Mouse (Mus musculus): ENCODE measurements at regions not wholly inside any gene's neighbourhood (a gene's known extent, or its start where the extent isn't known, plus 50 kb on each side); places are given as distances from the start of the nearest gene placed in this dataset.

DNA sequence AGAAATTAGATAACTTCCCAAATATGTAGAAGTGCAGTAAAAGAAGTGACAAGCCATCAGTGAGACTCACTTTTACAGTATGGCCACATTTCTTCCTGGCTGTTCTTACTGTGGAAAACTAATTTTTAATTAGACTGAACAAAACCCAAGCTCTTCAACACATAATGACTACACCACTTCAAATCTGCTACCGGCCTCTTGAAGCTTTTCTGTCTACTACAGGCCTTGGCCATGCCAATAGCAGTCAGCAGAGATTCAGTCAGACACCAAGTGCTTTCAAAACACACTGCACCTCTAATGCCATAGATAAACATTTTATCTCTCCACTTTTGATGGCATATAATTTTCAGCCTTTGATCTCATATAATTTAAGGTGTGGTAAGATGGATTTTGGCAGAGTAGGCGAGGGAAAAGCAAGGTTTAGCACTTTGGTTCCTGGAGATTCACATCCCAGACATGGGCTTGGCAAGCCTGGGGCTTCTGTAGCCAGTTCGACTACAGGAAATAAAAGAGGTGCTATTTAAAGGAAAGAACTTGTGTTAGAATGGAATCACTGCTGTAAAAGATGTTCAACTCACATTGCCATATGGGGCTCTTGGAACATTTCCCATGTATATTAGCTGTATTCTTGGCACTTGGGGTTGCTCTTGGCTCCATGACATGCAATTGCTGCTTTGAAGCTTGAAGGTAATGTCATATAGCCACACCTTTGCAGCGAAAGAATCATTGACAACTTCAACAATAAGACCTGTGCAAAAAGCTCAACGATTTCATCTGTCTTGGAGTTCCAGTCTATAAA lies 941.9 kb downstream of the Efnb2 start:
- no peak for DNase-seq

DNA sequence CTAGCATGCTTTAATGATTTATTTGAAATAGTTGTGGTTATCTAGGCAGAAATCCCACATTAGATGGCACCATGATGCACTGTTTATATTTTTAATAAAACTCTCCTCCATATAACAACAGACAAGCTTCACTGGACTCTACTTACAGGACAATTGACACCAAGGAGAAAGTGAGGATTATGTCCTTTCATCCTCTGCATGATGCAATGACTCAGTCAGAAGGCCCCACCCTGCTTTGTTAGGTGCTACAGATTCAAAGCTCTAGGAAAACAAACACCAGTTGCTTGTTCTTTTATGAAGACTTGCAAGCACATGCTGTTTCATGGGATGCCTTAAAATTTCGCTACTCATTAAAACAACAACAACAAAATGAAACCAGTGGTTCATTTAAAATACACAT lies 950.3 kb downstream of the Efnb2 start:
- no peak for DNase-seq

DNA sequence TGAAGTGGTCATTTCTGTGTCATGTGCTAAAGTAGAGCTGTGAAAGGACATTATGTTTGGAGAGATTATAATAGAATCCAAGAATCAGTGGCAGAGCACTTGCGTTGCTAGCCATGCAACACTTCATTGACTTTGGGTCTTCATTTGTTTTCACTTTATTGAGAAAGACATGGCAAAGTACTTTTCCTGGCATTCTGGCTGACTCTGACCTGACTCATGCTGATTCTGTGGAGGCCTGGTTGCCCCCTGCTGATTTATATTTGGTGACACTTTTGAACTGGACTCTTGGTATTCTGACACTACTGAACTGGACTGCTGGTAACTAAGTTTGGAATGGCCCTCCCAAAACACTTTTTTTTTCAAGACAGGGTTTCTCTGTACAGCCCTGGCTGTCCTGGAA lies 951.6 kb downstream of the Efnb2 start:
- no peak for DNase-seq

DNA sequence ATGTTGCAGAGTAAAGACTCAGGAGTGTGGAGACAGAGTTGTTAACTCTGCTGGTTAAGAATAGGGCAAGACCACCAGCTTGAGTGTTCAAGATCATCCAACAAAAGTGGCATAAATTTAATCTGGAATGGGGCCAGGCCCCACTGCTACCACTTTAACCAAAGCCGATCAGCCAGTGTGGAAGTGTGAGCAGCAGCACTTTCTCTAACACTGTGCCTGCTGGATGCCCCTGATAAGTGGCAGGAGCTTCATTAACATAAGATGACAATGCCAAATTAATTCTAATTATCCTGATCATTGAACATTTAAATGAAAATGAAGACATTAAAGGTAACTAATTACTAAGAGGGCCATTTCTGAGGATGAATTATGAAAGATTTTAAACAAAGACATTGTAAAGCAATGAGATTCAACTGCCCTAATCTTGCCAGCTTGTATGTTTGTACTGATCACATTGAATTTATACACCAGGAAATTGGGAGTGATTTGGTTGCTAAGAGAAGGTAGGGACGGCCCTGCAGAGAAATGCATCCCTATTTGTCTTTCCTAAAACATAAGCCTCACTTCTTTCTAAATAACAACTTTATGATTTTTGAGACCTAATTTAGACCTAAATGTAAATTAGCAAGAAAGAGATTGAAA lies 969.6 kb downstream of the Efnb2 start:
- no peak for DNase-seq

DNA sequence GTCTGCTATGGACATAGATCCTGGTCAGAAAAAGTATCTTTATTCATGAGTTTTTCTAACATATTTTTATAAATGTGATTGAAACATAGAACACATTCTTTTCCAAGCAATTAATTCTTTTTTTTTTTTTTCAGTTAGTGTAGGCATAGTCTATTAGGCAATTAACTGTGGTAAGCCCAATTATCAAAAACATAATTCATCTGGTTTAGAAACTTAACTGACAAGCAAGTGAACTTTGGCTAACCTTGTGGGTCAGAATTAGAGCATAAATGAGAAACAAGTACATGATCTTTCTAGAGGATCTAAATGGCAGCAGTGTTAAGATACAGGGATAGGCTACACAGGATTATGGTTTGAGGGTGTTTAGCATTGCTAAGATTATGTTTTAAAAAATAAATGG lies 1007.2 kb downstream of the Efnb2 start:
- DNase-seq, result no peak
